Mouse (Mus musculus): Measurements from ENCODE around the gene Tex2. TPM values are rescaled to one million over a fixed set of nuclear protein-coding genes. Genes with fewer than 3 reads are reported as not detected.
"Not testable (repeated sequence)": the region's sequence is repeated elsewhere in the genome, so short reads cannot be mapped to it uniquely, and the experiment has no call there.

The Tex2 gene
- polyA plus RNA-seq, 1 experiment: 12.3 TPM

DNA sequence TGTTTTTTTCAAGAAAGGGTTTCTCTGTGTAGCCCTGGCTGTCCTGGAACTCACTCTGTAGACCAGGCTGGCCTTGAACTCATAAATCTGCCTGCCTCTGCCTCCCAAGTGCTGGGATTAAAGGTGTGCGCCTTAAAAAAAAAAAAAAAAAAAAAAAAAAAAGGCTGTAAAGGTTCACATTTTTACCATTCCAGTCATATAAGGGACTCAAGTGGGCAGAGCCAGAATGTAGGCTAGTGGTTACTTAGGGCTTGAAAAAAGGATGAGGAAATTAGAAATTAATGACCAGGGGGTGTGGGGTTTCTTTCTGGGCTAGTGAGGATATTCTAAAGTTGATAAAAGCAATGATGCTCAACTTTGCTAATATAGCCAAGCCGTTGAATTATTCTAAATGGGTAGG is 116.2 kb downstream of the Tex2 start:
- DNase-seq (ENCODE audit: low read depth, low spot score): not testable (repeated sequence)
- WGBS: 89% methylated on average over 2 of the region's 2 CpGs

DNA sequence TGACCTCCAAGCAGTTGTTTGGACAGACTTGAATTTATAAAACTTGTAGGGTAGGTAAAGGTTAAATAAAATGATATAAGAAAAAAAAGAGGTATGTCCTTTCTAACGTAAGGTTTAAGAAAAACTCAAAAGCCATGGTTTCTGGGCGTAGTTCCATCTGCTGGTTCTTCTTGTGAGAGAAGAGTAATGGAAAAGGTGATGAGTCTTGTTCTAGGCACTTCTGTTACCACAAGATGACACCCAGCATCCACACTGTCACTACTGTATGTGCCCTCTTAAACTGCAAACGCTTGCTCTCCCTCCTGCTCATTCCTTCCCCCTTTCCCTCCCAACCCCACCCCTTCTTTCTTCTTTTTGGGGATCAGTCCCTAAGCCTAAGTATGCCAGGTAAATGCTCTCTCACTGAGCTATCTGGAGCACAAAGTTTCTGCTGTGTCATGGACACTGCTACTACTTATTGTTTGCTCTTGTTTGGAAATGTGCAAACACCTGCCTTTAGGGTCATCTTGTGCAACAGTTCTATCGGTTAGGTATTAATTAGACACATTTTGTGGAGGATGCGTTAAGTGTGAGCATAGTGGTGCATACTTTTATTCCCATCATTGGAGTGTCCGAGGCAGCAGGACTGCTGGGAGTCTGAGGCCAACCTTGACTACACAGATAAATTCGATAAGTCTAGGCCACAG is 120.1 kb downstream of the Tex2 start:
- 56% methylated on average over 7 of the region's 7 CpGs for WGBS
- DNase-seq (ENCODE audit: low read depth, low spot score): no peak

DNA sequence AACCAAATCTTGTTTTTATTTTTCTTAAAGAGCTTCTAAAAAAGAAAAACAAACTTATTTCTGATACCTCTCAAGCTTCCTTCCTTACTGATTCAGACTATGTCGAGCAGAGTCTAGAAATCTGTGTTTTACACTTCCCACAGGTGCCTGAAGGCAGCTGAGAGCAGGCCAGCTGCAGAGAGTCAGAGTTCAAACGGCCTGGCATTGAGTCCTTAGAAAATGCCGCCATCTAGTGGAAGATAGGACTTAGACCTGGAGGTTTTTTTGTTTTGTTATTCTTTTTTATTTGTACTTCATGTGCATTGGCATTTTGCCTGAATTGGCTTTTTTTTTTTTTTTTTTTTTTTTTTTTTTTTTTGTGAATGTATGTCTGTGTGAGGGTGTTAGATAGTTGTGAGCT is 121.8 kb downstream of the Tex2 start:
- peak; percentile 78 for DNase-seq (ENCODE audit: low read depth, low spot score)

DNA sequence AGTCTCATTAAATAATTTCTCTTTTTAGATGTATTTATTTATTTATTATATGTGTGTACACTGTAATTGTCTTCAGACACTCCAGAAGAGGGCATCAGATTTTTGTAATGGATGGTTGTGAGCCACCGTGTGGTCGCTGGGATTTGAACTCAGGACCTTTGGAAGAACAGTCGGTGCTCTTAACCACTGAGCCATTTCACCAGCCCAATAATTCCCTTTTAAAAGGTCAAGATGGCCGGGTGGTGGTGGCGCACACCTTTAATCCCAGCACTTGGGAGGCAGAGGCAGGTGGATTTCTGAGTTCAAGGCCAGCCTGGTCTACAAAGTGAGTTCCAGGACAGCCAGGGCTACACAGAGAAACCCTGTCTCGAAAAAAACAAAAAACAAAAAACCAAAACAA is 122.6 kb downstream of the Tex2 start:
- not testable (repeated sequence) for DNase-seq (ENCODE audit: low read depth, low spot score)
- 88% methylated on average over 6 of the region's 6 CpGs for WGBS

More for the DNA sequence above, 121.8 kb downstream of the Tex2 start:
- 0% methylated on average over 3 of the region's 3 CpGs for WGBS

DNA sequence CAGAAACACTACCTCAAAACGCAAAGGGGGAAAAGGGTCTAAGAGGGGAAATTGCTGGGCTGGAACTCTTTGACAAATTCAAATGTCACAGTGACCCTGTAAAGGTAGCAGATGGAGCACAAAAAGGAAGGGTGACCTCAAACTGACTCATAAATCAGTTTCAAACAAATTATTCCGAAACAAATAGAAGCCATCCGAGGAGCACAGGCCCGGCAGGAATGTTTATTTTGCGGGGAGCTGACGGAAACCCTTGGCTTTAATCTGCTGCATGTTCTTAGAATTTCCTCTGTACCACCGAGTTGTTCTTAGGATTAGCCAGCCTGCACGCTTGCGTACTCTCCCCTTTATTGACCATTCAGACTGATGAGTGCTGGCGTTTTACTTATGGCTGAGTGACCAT is 123.2 kb downstream of the Tex2 start:
- no peak for DNase-seq (ENCODE audit: low read depth, low spot score)
- 63% methylated on average over 10 of the region's 10 CpGs for WGBS

DNA sequence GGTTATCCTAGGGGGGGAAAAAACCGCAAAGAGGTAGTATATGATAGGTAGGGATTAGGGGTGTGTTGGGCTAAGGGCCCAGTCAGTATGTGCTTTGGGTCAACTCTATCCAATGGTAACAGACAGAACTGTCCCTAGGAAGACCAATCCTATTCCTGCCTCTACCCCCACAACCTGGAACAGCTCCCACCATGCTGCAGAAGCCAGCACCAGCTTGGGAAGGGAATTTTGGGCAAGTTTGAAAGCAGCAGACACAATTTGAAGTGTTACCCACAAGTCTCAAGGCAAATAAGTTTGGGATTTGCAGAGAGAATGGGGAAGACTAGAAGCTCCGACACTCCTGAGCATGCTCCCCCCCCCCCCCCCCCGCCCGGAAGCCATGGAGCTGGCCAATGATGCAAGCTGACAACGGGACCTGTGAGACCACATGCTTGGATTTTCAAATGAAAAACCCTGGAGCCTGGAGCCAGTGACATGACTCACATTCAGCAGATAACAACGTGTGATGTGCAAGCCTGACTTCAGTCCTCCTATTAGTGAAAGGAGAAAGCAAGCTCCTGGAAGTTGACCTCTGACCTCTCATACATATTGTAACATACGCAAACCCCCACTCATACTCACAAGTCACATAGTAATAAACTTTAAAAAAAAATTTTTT is 124.1 kb downstream of the Tex2 start:
- WGBS: 55% methylated on average over 7 of the region's 7 CpGs
- no peak for DNase-seq (ENCODE audit: low read depth, low spot score)

DNA sequence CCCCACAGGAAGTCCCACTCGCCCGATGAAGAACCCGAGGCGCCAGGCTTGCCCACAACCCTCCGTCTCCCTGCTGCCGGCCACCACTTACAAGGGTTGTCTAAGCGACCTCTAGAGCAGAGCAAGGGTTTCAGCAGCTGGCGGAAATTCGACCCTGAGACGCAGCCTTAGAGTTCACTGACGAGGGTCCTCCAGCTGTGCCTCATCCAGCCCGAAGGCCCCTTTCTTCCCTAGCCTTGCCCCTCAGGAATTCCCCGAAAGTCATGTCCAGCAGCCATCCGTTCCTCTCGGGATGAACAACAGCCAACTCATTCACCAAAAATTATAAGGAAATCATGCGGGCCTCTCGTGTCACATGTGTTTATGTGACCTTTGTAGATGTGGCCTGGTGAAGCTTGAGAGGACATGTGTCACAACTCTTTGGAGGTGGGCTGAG is 125.1 kb downstream of the Tex2 start:
- whole genome bisulfite sequencing: 5% methylated on average over 17 of the region's 17 CpGs
- no peak for DNase-seq (ENCODE audit: low read depth, low spot score)

DNA sequence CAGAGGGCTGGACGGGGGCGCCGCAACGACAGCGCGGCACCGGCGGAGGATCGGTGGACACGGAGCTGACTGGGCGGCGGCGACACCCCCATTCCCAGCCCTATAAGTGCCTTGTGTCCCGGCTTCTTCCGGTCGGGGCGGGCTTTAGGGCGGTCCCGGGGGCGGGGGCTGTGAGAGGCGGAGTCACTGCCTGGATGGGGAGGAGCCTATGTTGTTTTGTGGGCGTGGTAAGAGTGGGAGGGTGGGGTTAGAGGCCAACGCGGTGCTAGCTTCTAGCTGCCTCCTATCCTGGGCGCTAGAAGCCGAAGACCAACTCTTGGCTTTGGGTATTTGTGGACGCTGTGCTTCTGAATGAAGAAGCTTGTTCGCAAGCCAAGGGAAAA is 125.5 kb downstream of the Tex2 start, which contains the start of gene Ern1:
TSS of gene Ern1 (minus strand) at position 120 of the 383 bp plus-strand sequence.
- peak; percentile 71 for DNase-seq (ENCODE audit: low read depth, low spot score)
- 2% methylated on average over 27 of the region's 28 CpGs for WGBS

DNA sequence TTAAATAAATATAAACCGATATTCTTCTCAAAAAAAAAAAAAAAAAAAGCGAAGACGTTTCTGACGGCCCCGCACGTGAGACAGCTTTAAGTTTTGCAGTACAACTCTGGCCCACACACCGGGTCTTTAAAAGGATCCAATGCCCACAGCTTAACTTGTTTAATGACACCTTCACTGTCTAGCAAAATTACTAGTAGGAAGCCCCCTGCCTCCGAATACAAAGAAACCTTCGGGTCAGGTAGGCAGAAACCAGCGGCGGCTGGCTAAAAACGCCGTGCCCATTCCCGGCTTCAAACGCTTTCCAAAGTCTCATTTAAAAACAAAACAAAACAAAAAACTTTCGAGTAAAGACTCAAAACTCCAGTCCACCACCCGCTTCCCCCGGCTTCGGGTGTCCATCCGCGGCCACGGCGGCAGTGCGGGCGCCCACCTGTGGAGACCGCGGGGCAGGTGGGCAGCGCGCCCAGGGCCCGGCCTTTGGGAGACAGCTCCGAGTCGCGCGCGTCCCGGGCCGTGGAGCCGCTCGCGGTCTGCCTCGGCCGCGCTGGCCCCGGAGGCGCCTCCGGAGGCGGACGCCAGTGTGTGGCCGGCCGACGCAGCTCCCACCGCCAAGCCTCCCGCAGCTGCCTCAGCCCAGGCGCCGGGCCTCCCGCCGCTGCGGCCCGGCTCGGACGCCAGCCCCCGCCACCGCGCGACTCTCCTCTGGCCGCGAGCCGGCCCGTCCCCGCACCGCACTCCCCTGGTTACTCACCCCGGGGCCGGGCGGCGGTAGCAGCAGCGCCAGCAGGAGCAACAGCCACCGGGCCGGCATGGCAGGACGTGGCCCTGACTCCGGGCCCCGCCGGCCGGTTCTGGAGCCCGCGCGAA is 126.1 kb downstream of the Tex2 start:
- under 1% methylated on average over 81 of the region's 86 CpGs for WGBS
- DNase-seq (ENCODE audit: low read depth, low spot score): no peak

DNA sequence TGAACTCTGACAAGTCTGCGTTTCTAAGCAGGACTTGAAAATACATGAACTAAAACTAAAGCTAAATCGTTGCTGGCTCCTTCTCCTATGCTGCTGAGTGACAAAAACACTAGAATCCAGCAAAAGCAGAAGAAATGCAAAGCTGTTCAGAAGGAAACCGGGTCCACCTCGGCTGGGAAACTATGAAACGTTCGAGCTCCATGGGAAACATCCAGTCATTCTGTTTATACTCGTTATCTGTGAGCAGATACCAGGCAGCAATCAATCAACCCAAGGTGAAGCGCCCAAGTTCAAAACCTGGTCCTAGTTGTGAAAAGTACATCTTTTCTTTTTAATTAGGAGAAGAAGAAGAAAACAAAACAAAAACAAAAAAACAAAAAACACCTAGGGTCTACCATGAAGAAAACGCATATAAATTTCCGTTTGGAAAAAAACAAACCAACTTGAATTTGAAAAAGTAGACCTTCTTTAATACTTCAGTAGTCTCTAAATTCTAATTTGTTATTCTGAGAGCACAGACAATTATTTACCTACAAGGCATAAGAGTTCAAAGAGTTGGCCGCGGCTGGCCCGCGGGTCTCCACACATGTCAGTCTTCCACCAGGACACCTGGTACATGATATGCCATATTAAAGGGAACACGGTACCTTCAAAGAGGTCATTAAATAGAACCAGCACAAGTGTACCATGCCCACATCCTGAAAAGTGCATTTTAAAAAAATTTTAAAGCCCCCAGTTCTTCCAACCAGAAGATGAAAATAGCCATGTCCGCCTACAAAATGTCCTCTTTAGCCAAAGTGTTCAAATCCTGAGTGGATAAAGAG is 127.0 kb downstream of the Tex2 start:
- DNase-seq (ENCODE audit: low read depth, low spot score): no peak

DNA sequence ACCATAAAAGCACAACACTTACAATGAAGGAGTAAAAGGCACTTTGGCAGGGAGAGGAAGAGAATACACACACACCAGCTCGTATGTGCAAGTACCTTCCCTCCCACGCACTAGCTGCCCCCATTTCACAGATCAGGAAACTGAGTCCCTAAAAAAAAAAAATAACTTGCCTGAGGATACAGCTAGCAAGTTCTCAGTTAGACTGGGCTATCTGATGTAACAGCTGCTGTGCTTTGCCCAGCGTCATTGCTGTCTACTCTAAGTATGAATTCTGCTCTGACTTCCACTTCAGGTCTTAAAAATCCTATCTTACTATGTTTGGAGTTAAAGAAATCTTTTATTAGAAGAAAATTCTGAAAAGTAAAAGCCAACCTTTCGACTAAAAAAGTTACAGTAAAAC is 127.6 kb downstream of the Tex2 start:
- no peak for DNase-seq (ENCODE audit: low read depth, low spot score)
- 67% methylated on average over 4 of the region's 4 CpGs for WGBS

More for the DNA sequence above, 127.0 kb downstream of the Tex2 start:
- 25% methylated on average over 16 of the region's 16 CpGs for WGBS

DNA sequence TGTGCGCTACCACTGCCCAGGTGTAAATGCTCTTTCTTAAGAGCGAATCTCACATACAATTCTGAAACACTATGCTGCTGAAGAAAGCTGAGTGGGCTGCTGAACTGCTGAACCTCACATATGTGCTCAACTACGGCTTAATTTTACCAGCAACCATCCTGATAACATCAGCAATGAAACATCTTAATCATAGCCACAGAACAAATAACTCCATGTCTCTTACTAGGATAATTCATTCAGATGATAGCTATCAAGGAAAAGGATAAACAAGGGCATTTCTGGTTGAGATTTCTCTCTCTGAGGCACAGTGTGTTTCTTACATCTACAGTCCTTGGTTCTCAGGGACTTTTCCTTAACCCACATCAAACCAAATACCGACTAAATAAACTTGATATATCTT is 128.3 kb downstream of the Tex2 start:
- no peak for DNase-seq (ENCODE audit: low read depth, low spot score)
- WGBS: 83% methylated on average over 4 of the region's 4 CpGs

DNA sequence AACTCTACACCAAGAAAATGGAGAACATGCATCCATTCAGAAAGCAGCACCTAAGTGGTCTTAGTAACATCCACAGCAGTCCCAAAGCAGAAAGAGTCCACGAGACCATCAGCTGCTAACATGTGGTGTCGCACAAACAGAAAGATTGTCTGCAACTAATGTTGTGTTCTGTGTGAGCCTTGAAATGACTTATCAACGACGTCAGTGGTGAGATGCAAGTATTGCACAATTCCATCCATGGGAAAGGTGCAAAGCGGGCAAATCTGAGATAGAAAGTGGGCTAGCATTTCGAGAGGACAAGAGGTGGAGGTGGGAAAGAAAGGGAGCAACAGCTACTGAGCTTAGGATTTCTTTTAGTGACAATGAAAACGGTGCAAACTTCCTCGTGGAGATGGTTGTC is 130.4 kb downstream of the Tex2 start:
- DNase-seq (ENCODE audit: low read depth, low spot score): no peak
- 79% methylated on average over 8 of the region's 8 CpGs for WGBS

DNA sequence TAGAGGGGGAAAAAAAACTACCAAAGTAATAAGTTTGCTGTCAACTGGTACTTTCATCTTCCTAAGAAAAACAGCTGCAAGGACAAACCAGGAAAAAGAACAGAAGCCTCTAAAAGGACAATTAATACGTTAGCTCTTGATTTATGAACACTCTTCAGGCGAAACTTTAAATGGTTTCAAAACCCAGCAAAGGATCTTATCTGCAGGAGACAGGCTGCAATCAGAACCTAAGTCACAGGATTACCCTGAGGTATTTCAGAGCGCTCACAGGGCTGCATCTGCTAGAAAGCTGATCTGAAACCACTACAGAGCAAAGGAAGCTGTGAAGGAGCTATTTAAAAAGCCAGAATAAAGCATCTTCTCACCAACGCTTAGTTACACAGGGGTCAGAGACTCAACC is 131.6 kb downstream of the Tex2 start:
- no peak for DNase-seq (ENCODE audit: low read depth, low spot score)

DNA sequence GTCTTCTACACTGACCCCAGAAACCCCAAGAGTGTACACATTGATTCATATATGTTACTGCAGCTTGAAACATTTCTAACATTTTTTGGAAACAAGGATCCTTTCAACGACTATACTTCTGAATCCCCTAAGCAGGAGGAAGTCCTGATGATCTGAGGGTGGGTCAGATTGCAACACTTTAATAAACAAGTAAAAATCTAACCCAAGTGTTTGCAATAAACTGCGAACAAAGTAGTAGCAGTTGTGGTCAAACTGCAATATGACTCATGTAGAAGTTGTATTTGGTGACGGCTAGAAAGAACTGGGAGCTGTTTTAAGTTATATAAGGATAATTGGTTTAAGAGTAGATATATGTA is 132.7 kb downstream of the Tex2 start:
- 31% methylated on average over 3 of the region's 3 CpGs for WGBS
- DNase-seq (ENCODE audit: low read depth, low spot score): no peak

More for the DNA sequence above, 131.6 kb downstream of the Tex2 start:
- 67% methylated on average over 4 of the region's 4 CpGs for WGBS

DNA sequence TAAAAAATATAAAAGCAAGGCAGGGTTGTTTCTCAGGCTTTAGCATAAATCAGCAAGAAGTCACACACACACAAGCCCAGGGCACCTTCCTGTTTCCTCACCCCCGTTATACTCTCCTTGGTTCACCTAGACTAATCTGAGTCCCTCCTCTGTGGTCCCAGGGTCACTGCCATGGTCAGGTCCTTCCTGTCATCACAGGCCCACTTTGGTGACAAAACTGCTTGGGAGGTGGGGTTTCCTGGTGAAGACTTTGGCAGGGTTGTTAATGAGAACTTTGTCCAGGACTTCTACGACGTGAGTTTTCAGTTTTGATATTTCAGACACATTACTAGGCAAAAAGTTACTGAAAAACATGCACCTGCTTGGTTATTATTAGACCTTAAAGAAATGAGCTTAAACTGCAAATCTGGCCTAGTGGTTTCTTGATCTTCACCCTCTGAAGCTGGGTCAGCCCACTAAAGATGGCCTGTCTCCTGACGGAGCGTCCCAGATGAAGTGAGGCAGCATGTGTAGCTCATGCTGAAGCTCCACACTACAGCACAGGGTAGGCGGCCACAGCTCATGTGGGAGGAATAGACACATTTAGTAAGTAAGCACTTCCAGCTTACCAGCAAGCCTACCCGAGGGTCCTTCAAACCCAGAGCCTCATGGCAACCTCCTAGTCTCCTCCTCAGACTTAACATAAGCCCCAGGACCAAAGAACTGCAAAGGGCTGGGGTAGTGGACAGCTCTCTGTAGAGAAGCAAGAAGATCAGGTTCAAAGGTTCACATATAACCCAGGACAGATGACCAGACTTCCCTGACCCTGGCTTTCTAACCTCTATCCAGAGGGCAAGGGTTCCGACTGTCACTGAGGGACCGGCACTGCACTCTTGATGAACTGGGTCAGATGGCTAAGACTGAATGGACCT is 133.3 kb downstream of the Tex2 start:
- 68% methylated on average over 9 of the region's 9 CpGs for WGBS
- no peak for DNase-seq (ENCODE audit: low read depth, low spot score)

DNA sequence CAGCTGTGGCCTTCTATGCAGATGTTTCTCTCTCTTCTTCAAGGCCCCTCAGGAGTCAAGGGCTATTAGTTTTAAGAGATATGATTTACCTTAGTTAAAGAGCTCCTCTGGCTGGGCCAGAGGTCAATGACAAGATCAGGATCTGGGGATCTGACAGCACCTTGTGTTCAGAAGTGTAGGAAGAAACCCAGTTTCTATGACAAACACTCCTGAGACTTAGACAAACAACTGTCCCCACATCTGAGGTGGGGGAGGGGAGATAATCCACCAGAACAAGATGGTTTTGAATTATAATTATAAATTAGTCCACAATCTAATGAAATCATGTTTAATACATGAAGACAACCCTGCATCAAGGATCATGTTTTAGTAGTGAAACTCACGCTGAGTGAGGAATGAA is 134.5 kb downstream of the Tex2 start:
- WGBS: 78% methylated on average over 1 of the region's 1 CpGs
- DNase-seq (ENCODE audit: low read depth, low spot score): no peak

DNA sequence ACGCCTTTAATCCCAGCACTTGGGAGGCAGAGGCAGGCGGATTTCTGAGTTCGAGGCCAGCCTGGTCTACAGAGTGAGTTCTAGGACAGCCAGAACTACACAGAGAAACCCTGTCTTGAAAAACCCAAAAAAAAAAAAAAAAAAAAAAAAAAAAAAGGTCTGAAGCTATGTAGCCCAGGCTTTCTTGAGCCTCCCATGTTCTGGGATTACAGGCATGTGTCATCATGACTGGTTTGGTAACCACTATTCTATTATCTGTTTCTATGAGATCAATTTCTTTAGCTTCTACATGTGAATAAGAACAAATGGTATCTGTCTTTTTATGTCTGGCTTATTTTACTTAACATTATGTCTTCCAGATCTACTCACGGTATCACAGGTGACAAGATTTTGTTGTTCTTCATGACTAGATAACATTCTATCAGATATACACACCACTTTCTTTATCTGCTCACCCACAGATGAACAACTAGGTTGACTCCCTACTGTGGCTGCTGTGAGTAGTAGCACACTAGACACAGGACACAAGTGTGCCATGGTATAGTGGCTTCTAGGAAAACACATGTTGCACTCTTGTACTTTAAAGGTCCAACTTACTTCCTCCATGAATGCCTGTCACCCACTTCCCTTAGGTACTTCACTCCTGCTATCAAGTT is 135.6 kb downstream of the Tex2 start:
- WGBS: 90% methylated on average over 4 of the region's 4 CpGs
- DNase-seq (ENCODE audit: low read depth, low spot score): no peak
